Mouse (Mus musculus): ENCODE measurements at regions not wholly inside any gene's neighbourhood (a gene's known extent, or its start where the extent isn't known, plus 50 kb on each side); places are given as distances from the start of the nearest gene placed in this dataset.

GRCm38 (mm10) chr9:116377706-116378105, 202.5 kb upstream of the Tgfbr2 start:
- no peak for DNase-seq (ENCODE audit: low read depth, low spot score)
- Histone ChIP-seq H3K27ac (ENCODE audit: insufficient read depth, low read depth, low read length, poor library complexity, severe bottlenecking) (no peak overlapping the region), H3K4me3 (ENCODE audit: insufficient read depth in 1 of 2, low read depth in 1 of 2, low read length in 2 of 2, poor library complexity in 1 of 2, severe bottlenecking in 1 of 2) (no peak overlapping the region), H3K9ac (ENCODE audit: insufficient read depth, low read depth, low read length, poor library complexity, severe bottlenecking) (no peak overlapping the region), H3K4me1 (ENCODE audit: control insufficient read depth in 2 of 2, insufficient read depth in 2 of 2, low read length in 2 of 2, poor library complexity in 1 of 2) (no peaks in the 10 kb centered on the region), H3K9me3 (ENCODE audit: control insufficient read depth, insufficient read depth, low read depth, low read length) (no peaks in the 10 kb centered on the region), H3K36me3 (ENCODE audit: control insufficient read depth, insufficient read depth, low read length, poor library complexity, severe bottlenecking) (no peaks in the 10 kb centered on the region)
- in situ Hi-C loops (cut with MboI; ENCODE audit: low sequenced_read_pairs in 2 of 2, unreplicated experiment in 2 of 2) = no loop called here
- TF ChIP-seq MAFK (IDR thresholded peaks at IDR 0.05; ENCODE audit: insufficient read depth, low read depth, low read length) = no peak
- TF ChIP-seq CHD2 (IDR thresholded peaks at IDR 0.05; ENCODE audit: low read depth, low read length) = no peak
- no peak for TF ChIP-seq ZC3H11A (IDR thresholded peaks at IDR 0.05; ENCODE audit: borderline replicate concordance, low read depth, low read length)
- no peak for TF ChIP-seq HCFC1 (IDR thresholded peaks at IDR 0.05; ENCODE audit: borderline replicate concordance, insufficient read depth, low read length)
- no peak for TF ChIP-seq ZNF384 (IDR thresholded peaks at IDR 0.05; ENCODE audit: low read depth, low read length)

- no peak overlapping the region for H3K9ac ChIP-seq (ENCODE audit: insufficient read depth, low read depth, low read length, poor library complexity, severe bottlenecking)
- DNase-seq (ENCODE audit: low read depth, low spot score) = no peak
- no peaks in the 10 kb centered on the region for H3K4me1 ChIP-seq (ENCODE audit: control insufficient read depth in 2 of 2, insufficient read depth in 2 of 2, low read length in 2 of 2, poor library complexity in 1 of 2)
- no peak overlapping the region for H3K4me3 ChIP-seq (ENCODE audit: insufficient read depth in 1 of 2, low read depth in 1 of 2, low read length in 2 of 2, poor library complexity in 1 of 2, severe bottlenecking in 1 of 2)
- no peaks in the 10 kb centered on the region for H3K9me3 ChIP-seq (ENCODE audit: control insufficient read depth, insufficient read depth, low read depth, low read length)
- in situ Hi-C loops (cut with MboI; ENCODE audit: low sequenced_read_pairs in 2 of 2, unreplicated experiment in 2 of 2) = no loop called here
- H3K36me3 ChIP-seq (ENCODE audit: control insufficient read depth, insufficient read depth, low read length, poor library complexity, severe bottlenecking) = no peaks in the 10 kb centered on the region
- H3K27ac ChIP-seq (ENCODE audit: insufficient read depth, low read depth, low read length, poor library complexity, severe bottlenecking) = no peak overlapping the region
- TF ChIP-seq ZC3H11A (IDR thresholded peaks at IDR 0.05; ENCODE audit: borderline replicate concordance, low read depth, low read length) (no peak), ZNF384 (IDR thresholded peaks at IDR 0.05; ENCODE audit: low read depth, low read length) (no peak)
Measured at GRCm38 (mm10) chr9:116375658-116376357, 200.6 kb upstream of the Tgfbr2 start.

- no peaks in the 10 kb centered on the region for H3K4me1 ChIP-seq (ENCODE audit: control insufficient read depth in 2 of 2, insufficient read depth in 2 of 2, low read length in 2 of 2, poor library complexity in 1 of 2)
- no peak overlapping the region for H3K27ac ChIP-seq (ENCODE audit: insufficient read depth, low read depth, low read length, poor library complexity, severe bottlenecking)
- in situ Hi-C loops (cut with MboI; ENCODE audit: low sequenced_read_pairs in 2 of 2, unreplicated experiment in 2 of 2) = no loop called here
- no peaks in the 10 kb centered on the region for H3K36me3 ChIP-seq (ENCODE audit: control insufficient read depth, insufficient read depth, low read length, poor library complexity, severe bottlenecking)
- DNase-seq (ENCODE audit: low read depth, low spot score) = no peak
- H3K9me3 ChIP-seq (ENCODE audit: control insufficient read depth, insufficient read depth, low read depth, low read length) = no peaks in the 10 kb centered on the region
- H3K9ac ChIP-seq (ENCODE audit: insufficient read depth, low read depth, low read length, poor library complexity, severe bottlenecking) = no peak overlapping the region
- H3K4me3 ChIP-seq (ENCODE audit: insufficient read depth in 1 of 2, low read depth in 1 of 2, low read length in 2 of 2, poor library complexity in 1 of 2, severe bottlenecking in 1 of 2) = no peak overlapping the region
- TF ChIP-seq ZC3H11A (IDR thresholded peaks at IDR 0.05; ENCODE audit: borderline replicate concordance, low read depth, low read length) (no peak), CHD2 (IDR thresholded peaks at IDR 0.05; ENCODE audit: low read depth, low read length) (no peak), MAFK (IDR thresholded peaks at IDR 0.05; ENCODE audit: insufficient read depth, low read depth, low read length) (no peak), HCFC1 (IDR thresholded peaks at IDR 0.05; ENCODE audit: borderline replicate concordance, insufficient read depth, low read length) (no peak), ZNF384 (IDR thresholded peaks at IDR 0.05; ENCODE audit: low read depth, low read length) (no peak)
Measured at GRCm38 (mm10) chr9:116374343-116374742, 199.2 kb upstream of the Tgfbr2 start.

GRCm38 (mm10) chr9:116373396-116373795, 198.2 kb upstream of the Tgfbr2 start:
- Histone ChIP-seq H3K4me1 (ENCODE audit: control insufficient read depth in 2 of 2, insufficient read depth in 2 of 2, low read length in 2 of 2, poor library complexity in 1 of 2) (no peaks in the 10 kb centered on the region), H3K36me3 (ENCODE audit: control insufficient read depth, insufficient read depth, low read length, poor library complexity, severe bottlenecking) (no peaks in the 10 kb centered on the region), H3K9me3 (ENCODE audit: control insufficient read depth, insufficient read depth, low read depth, low read length) (no peaks in the 10 kb centered on the region), H3K27ac (ENCODE audit: insufficient read depth, low read depth, low read length, poor library complexity, severe bottlenecking) (no peak overlapping the region), H3K4me3 (ENCODE audit: insufficient read depth in 1 of 2, low read depth in 1 of 2, low read length in 2 of 2, poor library complexity in 1 of 2, severe bottlenecking in 1 of 2) (no peak overlapping the region), H3K9ac (ENCODE audit: insufficient read depth, low read depth, low read length, poor library complexity, severe bottlenecking) (no peak overlapping the region)
- in situ Hi-C loops (cut with MboI; ENCODE audit: low sequenced_read_pairs in 2 of 2, unreplicated experiment in 2 of 2) = no loop called here
- TF ChIP-seq ZC3H11A (IDR thresholded peaks at IDR 0.05; ENCODE audit: borderline replicate concordance, low read depth, low read length) (no peak), CHD2 (IDR thresholded peaks at IDR 0.05; ENCODE audit: low read depth, low read length) (no peak), MAFK (IDR thresholded peaks at IDR 0.05; ENCODE audit: insufficient read depth, low read depth, low read length) (no peak), ZNF384 (IDR thresholded peaks at IDR 0.05; ENCODE audit: low read depth, low read length) (no peak), HCFC1 (IDR thresholded peaks at IDR 0.05; ENCODE audit: borderline replicate concordance, insufficient read depth, low read length) (no peak)
- no peak for DNase-seq (ENCODE audit: low read depth, low spot score)
